Mouse (Mus musculus) right cerebral cortex, postnatal 10 days (tissue): Measurements from ENCODE around the gene Csta1.
A peak's percentile ranks its signal among the peaks of the same experiment; 100 is the strongest.
"Not testable (repeated sequence)": the region's sequence is repeated elsewhere in the genome, so short reads cannot be mapped to it uniquely, and the experiment has no call there.

Experiments
- DNase-seq, 2 experiments: peaks; one replicate each; pipeline ENCODE4 v3.0.0; 2021; ENCODE audit warnings: low spot score in 2 of 2

Gene Csta1

DNA sequence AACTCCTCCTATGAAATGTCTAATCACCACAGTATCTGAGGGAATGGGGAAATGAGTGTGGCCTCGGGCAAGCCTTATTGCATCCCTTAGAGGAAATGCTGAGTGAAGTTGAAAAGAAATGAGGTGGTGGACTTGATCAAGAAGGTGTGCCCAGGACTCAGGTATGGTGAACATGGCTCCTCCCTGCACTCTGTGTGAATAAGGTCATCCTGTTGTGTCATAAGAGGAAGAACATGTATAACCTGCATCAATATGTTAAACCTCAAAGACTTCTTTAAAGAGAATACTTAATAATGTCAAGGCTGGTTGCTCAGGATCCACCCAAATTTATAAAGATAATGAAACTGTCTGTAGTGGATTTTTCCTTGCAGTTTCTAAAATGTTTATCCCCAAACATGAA, at the start of gene Csta1:
TSS of gene Csta1 (minus strand) at position 101 of the 400 bp plus-strand sequence.
- no peak for DNase-seq

GRCm38 (mm10) chr16:36179910-36180309, 48.9 kb upstream of the Csta1 start:
- DNase-seq = no peak

DNA sequence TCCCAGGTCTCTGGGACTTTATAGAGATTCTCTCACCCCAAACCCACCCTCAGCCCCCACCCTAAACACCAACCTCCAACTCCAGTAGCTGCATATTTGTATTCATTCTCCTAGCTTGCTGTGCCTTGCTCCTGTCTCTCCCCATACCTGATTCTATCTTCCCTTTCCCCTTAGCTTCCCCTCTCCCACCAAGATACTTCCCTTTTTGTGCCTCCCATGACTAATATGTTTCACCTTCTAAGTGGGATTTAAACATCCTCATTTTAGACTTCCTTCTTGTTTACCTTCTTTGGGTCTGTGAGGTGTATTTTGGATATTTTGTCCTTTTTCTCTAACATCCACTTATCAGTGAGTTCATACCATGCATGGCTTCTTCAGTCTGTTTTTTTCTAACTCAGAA, 45.1 kb upstream of the Csta1 start:
- DNase-seq = no peak

GRCm38 (mm10) chr16:36167841-36168240, 36.8 kb upstream of the Csta1 start:
- not testable (repeated sequence) for DNase-seq

DNA sequence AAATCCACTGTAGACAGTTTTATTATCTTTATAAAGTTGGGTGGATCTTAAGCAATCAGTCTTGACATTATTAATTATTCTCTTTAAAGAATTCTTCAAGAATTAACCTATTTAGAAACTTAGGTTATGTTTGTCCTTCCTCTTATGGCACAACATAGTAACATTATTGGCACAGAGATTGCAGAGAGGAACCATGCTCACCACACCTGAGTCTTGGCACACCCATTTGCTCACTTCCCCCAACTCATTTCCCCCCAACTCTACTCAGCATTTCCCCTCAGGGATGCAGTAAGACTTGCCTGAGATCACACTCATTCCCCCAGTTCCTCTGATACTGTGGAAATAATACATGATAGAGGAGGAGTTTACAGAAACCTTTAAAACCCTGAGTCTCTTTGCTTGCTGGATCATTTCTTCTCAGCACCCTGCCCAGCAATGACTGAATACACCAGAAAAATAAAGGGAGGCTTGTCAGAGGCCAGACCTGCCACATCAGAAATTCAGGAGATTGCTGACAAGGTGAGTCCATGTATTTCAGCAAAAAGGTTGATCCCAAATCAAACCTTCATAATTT, 25.4 kb upstream of the Csta1 start, which contains the start of gene Stfa2l1:
TSS of gene Stfa2l1 (plus strand) at position 410 of the 574 bp plus-strand sequence.
- DNase-seq = no peak

GRCm38 (mm10) chr16:36138201-36138600, 7.2 kb upstream of the Csta1 start:
- no peak for DNase-seq

DNA sequence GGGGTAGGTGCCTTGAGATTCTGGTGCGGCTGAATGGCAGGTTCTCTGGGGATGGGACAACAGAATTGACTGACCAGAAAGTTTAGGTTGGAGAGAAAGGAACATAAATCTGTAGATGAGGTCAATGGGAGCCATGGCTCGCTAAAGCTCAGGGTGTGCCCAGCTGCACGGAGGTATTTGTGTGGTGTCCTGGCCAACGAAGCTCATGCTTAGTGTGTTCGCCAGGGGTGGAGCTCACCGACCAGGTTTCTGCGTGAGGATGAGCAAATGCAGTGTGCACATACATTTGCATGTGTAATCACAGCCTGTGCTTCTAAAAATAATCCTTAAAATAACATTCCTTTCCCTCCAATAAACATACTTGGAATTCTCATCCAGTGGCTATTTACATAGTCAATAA, 2.9 kb downstream of the Csta1 start:
- DNase-seq = no peak

GRCm38 (mm10) chr16:36115751-36116150, 15.3 kb downstream of the Csta1 start:
- not testable (repeated sequence) for DNase-seq

DNA sequence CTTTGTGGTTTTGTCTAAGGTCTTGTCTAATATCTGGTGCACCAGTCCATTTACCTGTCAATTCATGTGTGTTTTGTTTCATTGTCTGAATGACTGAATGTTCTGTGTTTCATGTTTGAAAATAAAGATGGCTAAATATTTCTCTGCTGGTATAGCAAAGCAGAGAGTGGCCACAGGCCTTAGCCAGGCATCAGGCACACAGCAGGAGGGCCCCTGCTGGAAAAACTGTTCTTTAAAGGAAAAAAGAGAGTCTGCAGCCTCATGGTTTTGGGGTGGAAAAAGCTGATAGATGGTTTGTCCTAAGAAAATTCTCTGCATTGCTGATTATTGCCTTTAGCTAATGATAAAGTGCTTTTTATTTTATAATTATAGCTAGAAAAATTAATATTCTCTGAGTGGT, 19.6 kb downstream of the Csta1 start:
- not testable (repeated sequence) for DNase-seq

DNA sequence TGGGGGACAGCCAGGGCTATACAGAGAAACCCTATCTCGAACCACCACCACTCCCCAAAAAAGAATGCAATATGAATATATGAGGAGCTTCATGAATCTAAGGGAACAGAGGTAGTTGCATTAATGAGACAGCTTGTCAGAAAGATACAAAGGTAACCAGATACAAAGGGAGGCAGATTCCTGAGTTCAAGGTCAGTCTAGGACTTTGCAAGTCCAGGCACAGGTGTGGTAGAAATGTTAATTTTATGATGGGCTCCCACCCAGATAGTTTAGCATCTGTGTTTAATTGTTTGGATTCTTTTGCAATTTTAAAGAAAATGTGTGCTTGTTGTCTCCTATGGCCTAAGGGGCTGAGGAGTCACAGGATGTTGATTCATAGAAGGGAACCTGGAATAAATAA, 28.8 kb downstream of the Csta1 start:
- no peak for DNase-seq

DNA sequence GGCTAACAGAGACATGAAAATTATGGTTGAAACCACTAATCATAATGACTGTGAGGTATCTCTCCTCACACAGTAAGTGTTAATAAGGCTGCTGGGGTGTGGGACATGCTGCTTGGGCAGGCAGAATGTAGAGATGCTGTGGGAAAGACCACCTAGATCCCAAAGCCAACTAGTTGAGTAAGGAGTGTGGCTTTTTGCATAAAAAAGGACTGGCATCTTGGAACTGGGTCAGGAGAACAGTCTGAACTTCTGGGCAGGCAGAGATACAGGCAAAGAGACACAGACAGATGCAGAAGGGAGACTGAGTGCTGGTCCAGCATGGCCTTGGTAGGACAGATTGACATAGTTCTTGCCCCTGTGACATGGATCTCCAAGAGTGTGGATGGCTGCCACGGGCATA, 29.5 kb downstream of the Csta1 start:
- no peak for DNase-seq

- not testable (repeated sequence) for DNase-seq
Measured at GRCm38 (mm10) chr16:36097813-36098499, 33.1 kb downstream of the Csta1 start.

DNA sequence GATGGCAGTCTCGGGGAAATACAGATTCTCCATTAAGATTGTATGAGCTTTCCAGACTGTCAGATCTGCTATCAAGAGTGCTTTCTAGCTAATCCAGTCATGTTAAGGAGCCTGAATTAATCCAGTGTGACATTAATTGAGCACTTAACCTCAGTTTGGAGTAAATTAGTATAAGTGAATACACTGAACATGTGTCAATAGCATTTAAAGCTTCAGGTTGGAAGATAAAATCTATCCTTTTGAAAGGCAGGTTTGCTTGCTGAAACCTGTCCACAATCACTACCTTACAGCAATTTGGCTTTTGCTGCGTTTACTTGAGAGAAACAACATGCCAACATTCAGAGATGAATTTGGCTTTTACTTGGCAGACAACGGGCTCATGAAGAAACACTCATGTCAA, 37.0 kb downstream of the Csta1 start:
- no peak for DNase-seq

DNA sequence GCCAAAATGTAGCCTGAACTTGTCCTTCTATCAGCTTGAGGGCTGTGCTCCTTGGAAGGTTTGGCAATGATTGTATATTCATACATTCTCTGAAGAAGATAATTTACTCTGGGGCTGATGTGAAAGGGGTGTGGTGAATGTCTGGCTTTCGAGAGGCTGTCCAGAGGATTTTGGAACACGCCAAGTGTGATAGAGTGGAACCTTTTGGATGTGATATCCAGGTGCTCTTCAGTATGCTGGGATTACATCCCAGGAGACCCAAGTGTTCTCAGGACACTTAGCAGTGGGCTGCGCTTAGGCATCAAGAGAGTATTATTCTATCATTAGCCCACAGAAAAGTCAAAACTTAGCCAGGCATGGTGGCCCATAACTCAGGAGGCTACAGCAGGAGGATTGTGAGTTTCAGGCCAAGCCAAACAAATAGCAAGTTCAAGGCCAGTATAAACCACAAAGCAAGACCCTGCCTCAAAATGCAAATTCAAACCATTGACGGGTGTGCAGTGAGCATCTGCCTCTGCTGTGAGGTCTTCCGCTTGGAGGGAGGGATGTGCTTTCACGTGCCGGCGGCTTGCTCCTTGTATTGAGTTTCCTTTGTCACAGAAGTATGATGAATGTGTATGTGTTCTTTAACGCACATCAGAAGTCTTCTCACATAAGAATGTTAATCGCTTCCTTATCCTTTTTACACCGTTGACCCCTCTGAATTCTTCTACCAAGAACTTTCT, 40.1 kb downstream of the Csta1 start:
- no peak for DNase-seq

DNA sequence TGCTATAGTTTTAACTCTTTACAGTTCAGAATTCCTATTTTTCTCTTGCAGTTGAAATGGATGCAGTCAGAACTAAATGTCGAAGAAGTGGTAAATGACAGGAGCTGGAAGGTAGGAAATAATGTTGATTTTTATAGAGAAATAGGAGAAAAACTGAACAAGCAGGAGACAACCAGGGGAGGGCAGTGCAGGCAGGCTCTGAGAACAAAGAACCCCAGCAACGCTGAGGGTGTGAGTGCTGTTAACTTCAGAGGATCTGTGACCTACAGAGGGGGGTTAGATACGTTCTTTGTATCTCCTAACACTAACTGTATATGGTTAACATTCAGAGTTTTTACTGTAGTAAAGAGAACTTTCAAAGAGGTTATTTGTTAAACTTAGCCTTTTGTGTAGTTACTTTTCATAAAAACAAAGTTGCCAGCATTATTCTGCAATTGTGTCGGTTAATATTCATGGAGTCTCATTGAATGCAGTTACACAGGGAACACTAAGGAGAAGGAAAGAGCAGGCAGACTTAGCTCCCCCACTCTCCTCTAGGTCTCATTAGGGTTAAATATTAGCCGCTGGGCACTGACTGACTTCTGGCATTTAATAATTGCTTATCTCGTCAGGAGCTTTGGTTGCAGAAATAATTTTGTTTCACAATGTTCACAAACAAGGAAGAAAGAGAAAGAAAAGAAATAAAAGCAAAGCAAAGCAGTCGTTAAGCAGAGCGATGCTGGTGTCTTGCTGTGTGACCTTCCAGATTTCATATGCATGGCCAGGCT, 41.0 kb downstream of the Csta1 start:
- no peak for DNase-seq

GRCm38 (mm10) chr16:36089065-36089464, 42.0 kb downstream of the Csta1 start:
- DNase-seq = no peak

- DNase-seq = no peak
Measured at GRCm38 (mm10) chr16:36087846-36088245, 43.2 kb downstream of the Csta1 start.

DNA sequence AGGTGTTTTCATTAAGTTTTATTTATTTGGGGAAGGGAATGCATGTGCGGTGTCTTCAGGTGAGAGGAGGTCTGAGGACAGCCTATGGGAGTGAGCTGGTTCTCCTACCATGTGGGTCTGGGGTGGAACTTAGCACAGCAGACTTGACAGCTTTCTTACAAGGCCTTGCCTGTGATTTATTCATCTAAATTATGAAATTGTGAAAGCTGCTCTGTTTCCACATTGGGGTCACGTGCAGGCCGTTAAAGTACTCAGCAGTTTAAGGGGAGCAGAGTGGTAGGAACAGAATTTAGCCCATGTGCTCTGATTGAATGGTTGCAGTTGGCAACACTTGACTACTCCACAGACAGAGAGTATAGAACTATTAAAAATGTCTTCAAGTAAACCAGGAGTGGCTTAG, 51.1 kb downstream of the Csta1 start:
- DNase-seq = no peak

- DNase-seq = no peak
Measured at GRCm38 (mm10) chr16:36074772-36075171, 56.3 kb downstream of the Csta1 start.

DNA sequence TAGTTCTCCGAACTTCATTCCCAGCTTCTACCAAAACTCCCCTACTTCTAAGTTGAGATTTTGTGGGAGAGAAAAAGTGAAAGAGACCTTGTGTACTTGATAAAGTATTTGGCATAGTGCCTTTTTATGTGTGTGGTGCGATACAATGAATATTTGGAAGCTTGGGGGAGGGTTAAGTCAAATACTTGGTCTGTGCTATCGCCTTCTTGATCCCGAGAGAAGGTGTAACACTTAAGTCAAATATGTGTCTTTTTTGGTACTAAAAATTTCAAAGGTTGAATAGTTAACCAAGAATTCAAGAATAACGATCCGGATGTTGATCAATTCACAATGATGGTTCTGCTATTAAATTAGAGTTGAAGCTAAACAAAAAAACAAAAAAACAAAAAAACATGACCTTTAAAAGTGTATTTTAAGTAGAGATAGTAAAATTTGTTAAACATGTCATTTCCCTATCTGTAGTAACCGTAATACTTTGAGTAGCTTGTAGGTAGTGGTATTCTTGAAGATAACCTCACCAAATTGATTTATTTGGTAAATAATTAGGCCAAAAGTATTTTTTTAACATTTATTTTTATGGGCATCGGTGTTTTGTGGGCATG, 58.5 kb downstream of the Csta1 start:
- DNase-seq = no peak

DNA sequence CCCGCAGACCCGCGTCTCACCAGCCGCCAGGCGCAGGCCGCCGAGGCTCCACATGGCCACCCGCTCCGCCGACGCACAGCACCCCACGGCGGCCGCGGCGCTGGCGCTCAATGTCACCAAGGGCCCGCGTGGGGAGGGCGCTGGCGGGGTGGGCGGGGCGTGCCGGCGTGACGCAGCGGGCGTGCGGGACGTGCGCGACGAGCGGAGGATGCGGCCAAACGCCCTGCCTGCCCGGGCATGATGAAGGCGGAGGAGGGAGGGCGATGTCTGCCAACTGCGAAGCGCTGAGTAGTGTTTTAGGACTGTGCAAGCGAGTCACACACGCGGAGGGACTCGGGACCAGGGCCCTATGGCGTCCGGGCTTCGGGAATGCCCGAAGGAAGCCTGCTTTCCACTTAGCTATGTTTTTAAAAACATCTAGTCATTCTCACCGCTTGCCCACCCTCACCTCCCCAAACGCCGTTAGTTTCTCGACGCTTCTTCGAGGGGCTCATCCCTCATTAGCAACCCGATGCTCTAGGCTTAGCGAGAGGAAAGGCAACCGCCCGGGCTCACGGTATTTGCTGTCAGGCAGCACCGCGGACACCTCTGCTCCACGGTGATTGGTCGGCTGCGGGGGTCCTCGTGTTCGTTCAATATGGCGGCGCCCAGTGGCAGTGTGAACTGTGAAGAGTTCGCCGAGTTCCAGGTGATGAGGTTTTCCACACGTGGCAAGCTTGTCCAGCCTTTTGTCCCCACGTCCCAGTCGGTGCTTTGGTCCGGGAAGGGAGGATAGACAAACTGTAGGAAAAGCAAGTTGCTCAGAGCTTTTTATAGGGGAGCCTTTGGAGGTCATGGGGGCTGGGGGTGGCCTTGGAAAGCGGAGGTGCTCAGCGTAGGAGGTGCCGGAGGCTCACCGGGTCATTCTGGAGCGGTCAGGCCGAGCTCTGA, 59.3 kb downstream of the Csta1 start, which contains the start of the genes Fam162a and Ccdc58:
TSS of gene Fam162a (minus strand) at position 145 of the 930 bp plus-strand sequence.
TSS of gene Ccdc58 (plus strand) at position 236 of the 930 bp plus-strand sequence.
- peak; percentile 95 to 96 for DNase-seq
